Mouse (Mus musculus) megakaryocyte, adult 5-6 weeks (primary cell): ENCODE data around the gene Syne2. TPM values are rescaled to one million over a fixed set of nuclear protein-coding genes. Genes with fewer than 3 reads are reported as not detected.

ENCODE experiments used
- ATAC-seq: 2 replicates; pipeline ENCODE4 v1.8.0; 2016; ENCODE audit warnings: mild to moderate bottlenecking, inconsistent platforms; ENCODE audit not compliant: poor library complexity, severe bottlenecking
- total RNA-seq, 2 experiments: library from RNA; stranded (forward) in 1 of 2; stranded (reverse) in 1 of 2; fragments of 153-499, 151-499 nt in 1 of 2; fragments of 221-1000, 200-1000 nt in 1 of 2; gene quantifications; 2 replicates each; pipeline versions ENCODE4 v1.2.3 to v1.2.4; 2015 to 2017

Gene Syne2
- total RNA-seq, 2 experiments from 2014 or later = 17.8 to 31.6 TPM

- ATAC-seq = no peak
These were observed 42.9 kb downstream of the Syne2 start for GRCm38 (mm10) chr12:75860843-75861242.

GRCm38 (mm10) chr12:75865166-75865565 lies 47.2 kb downstream of the Syne2 start:
- no peak for ATAC-seq

GRCm38 (mm10) chr12:75866419-75867373 lies 48.8 kb downstream of the Syne2 start:
- ATAC-seq = no peak

DNA sequence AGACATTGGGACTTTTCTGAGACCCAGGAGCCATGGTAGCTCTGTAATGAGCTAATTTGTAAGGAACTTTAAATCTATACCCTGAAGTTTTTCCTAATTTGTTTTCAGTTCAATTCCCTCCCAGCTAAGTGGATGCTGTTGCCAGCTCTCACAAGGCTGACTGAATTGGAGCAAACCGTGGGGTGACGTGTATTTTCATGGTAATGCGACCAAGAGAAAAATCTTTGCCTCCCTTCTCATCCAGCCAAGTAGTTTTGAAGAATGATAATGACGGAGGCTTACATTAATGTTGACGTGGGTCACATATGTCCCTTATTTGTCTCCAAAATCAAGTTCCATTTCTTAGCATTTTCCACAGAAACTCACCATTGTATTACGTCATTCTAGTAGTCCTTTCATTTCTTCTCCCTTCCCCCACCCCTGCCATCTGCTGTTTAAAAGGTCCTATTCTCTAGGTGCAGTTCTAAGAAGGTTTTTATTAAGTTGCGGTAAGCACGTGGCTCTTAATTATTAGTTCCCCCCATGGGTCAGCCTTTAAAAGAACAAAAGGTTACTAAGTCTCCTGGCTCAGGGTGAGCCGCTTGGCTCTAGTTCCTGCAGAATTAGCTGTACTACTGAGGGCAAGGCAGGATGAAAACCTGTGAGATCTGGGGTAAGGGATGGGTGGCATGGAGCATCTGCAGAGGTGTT lies 55.8 kb downstream of the Syne2 start:
- ATAC-seq = no peak

- ATAC-seq = no peak
These were observed 56.5 kb downstream of the Syne2 start for GRCm38 (mm10) chr12:75874287-75874994.

DNA sequence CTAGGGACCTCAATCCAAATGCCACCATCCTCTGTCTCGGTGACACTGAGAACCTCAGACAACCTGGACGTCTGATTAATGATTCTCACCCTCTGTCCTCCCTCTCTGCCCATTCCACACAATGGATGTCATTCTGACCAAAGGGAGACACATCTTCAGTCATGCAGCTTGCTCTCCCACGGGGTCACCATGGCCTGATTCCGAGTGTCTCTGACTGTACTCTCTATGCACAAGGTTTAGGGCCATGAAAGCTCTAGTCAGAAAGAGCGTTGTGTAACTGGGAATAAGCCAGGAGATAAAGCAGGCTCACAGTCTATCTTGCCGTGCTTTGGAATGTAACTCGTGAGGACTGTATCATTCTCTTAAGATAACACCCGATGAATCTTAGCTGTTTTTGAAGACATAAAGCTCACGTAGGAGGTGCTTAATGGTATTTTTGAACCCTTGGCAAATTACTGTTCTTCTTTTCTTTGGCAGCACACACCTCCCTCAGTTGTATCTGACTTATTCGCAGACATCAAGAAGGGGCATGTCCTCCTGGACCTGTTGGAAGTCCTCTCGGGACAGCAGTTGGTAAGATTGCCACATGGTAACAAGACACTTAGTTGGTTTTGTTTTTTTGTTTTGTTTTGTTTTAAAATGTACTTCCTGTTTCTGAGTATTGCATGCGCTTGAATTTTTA lies 61.8 kb downstream of the Syne2 start:
- ATAC-seq = no peak

- ATAC-seq = no peak
These were observed 63.6 kb downstream of the Syne2 start for GRCm38 (mm10) chr12:75881554-75881953.

GRCm38 (mm10) chr12:75886161-75886560 lies 68.2 kb downstream of the Syne2 start:
- ATAC-seq = no peak

- ATAC-seq = no peak
These were observed 69.0 kb downstream of the Syne2 start for GRCm38 (mm10) chr12:75886946-75887345.

- no peak for ATAC-seq
These were observed 70.8 kb downstream of the Syne2 start for GRCm38 (mm10) chr12:75888721-75889120.

DNA sequence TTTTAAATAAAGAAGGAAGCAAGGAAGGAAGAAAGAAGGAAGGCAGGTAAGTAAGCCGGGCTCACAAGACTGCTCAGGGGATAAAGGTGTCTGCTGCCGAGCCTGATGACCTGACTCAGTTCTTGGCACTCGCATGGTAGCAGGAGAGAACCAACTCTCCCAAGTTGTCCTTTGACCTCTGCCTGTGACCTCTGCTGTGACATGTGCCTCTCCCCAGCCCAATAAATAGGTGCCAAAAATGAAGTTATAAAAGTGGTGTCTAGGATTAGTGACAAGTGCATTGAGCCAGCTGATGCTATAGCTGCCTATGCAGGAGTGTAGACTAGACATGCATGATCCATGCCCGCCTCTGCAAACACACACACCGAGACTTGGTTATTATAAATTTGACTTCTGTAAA lies 73.3 kb downstream of the Syne2 start:
- ATAC-seq = no peak

GRCm38 (mm10) chr12:75893392-75893791 lies 75.5 kb downstream of the Syne2 start:
- ATAC-seq = no peak

DNA sequence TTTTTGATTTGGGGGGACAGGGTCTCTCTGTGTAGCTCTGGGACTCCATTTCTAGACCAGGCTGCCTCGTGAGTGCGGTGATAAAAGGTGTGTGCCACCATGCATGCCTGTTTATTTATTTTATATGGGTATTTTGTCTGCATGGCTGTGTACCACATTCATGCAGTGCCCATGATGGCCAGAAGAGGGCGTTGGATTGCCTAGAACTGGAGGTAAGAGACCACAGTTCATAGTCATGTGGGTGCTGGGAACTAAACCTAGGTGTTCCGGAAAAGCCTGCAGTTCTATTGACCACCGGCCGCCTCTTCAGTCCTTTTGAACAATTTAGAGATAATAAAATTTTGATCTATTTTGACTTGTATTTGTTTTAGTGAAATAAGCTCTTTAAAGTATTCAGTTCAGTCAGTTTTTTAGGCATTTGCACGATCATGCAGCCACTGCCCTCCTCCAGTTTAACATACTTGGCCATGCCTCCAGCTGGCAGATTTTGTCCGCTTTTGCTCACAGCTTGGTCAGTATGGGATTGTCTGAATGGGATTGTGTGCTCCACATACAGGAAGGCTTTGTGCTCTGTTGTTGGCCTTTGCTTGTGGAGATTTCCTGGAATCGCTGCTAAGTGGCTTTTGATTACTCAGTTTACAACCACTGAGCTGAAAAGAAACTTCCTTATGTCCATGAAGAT lies 76.5 kb downstream of the Syne2 start:
- no peak for ATAC-seq

DNA sequence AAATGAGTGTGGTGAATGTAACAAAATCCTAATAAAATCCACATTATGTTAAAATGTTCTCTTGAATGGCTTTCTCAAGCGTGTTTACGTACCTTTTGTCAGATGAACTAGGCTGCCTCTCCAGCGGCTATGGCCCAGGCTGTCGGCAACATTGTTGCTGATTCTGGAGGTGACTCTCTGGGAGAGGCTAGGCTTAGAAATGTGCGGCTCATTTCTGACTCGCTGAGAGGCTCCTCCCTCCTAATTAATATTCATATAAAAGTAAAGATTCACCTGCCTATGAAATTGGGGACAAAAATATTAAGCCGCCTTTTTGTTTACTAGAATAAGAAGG lies 77.0 kb downstream of the Syne2 start:
- no peak for ATAC-seq

DNA sequence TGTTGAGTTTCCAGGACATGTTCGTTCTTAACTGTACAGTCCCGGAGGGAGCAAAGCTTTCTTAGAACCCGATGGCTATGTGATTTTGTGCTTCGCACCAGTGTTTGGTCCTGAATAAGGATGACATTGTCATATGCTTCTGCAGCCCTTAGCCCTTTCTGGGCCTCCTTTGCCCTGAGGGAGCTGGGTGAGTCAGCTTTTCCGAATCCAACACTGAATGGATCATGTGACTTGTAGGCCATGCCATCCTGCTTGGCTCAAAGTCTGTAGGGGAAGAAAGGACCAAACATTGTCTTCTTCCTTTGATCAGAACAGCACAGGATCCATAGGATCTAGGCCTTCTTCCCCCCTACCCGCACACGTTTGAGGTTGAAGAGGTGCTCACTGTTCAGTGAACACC lies 79.9 kb downstream of the Syne2 start:
- ATAC-seq = no peak

GRCm38 (mm10) chr12:75901721-75902120 lies 83.8 kb downstream of the Syne2 start:
- no peak for ATAC-seq

DNA sequence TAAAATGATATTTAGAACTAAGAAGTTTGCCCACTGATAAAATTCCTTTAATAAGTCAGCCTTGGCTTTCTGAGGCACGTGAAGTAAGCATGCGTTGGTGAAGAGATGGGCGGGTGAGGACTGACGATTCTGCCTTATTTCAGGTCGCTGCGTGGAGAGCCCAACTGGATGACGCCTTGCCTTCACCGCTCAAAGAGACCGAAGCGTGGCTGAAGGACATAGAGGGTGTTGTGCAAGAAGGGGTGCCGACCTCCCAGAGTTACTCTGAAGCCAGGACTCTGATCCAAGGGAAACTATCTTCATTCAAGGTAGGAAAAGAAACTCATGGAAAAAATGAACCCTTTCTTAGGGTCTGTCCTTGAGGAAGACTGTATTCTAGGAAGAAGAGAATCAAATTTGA lies 86.1 kb downstream of the Syne2 start:
- ATAC-seq = no peak

- peak; percentile 47 for ATAC-seq
These were observed 87.4 kb downstream of the Syne2 start for GRCm38 (mm10) chr12:75905304-75905703.

DNA sequence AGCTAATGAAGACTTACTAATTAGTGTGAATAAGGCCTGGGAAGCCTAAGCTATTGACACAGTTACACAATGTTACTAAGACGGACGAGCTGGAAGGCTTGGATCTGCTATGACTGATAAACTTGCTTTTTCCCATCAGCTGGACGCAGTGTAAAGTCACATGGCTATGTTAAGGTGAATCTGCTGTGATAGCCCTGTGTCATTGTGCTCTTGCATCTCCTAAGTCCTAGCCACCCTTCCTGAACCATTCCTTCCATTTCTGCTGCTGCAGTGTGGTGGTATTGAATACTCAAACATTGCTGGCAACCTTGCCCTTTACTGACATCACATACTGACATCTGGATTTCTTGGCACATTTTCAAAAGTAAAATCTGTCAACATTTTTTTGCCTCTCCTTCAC lies 90.5 kb downstream of the Syne2 start:
- ATAC-seq = no peak

GRCm38 (mm10) chr12:75915694-75916093 lies 97.8 kb downstream of the Syne2 start:
- no peak for ATAC-seq
